Mouse (Mus musculus) left cerebral cortex, postnatal 36 days (tissue): ENCODE data around the gene Plxna1. TPM values are rescaled to one million over a fixed set of nuclear protein-coding genes. Genes with fewer than 3 reads are reported as not detected.
A peak's percentile ranks its signal among the peaks of the same experiment; 100 is the strongest.

Experiments
- DNase-seq, 2 experiments: peaks; one replicate each; pipeline ENCODE4 v3.0.0; 2021 to 2022; ENCODE audit warnings: low spot score in 2 of 2, mixed read lengths in 1 of 2
- intact Hi-C: fragments of 180-260 bp; cut with DNase I; formaldehyde crosslinking; loops from one replicate; pipeline ENCODE4 v1.15.1; 2025
- total RNA-seq, 2 experiments: library from RNA; stranded (reverse); gene quantifications; 2 replicates each; pipeline ENCODE4 v1.2.3; 2021

Gene Plxna1
- 10 to 100 TPM; 56.2 to 70.4 TPM for total RNA-seq

DNA sequence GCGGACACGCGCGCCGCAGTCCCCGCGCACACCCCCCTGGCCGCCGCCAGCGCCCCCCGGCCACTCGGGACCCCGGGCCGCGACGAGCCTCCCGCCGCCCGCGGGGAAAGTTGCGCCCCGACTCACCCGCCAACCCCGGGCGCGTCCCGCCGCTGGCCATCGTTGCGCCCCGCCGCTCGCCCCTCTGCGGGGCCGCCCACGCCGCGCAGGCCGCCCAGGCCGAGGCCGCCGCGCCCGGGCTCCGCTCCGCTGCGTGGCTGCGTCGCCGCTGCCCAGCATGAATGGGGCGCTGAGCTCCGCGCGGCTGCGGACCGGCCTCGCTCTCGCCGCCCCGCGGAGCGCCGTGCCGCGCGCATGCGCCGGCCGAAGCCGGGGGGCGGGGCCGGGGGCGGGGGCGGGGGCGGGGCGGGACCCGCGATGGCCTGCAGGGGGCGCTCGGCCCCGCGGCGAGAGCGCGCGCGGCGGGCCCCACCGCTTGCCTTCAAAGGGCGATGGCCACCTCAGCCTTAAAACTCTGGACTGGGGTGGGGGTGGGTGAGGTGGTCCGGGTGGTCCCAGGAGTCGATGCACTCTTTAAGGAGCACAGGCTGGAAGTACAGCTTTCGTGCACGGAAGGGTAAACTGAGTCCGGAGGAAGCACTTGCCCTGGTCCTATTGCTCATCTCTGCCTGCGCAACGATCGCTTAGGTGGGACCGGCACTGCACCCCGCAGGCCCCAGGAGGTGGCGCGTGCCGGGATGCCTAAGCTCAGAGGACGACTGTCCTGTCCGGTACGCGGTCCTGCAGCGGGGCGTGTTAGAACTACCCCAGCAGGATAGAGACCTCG lies at the start of gene Plxna1:
TSS of gene Plxna1 (minus strand) at position 340 of the 826 bp plus-strand sequence.
- intact Hi-C loops, result loop anchor here (1.0 to 10.0 kb wide), 5 partner anchors 191 to 435 kb away; no protein-coding TSS in a partner anchor
- DNase-seq, result peak; percentile 67 to 73

DNA sequence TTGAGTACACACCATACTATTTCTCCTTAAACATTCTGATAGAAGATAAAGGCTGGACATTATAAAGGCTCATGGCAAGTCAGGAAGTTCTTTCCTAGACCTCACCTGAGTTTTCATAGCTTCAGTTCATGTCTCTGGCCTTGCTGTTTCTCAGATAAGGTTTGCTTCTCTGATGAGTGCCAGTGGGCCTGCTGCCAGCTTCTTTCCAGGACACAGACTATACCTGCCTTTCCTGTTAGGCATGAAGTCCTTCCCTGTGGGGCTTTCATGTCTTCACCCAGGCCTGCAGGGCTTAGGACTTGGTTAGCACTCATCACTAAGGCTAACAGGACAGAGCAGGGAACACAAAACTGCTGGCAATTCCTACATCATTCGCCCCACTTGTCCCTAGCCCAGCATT lies 46.6 kb upstream of the Plxna1 start:
- intact Hi-C loops, result no loop called here
- DNase-seq, result no peak

- intact Hi-C loops, result no loop called here
- no peak for DNase-seq
These were observed 45.8 kb upstream of the Plxna1 start for GRCm38 (mm10) chr6:89408259-89408658.

DNA sequence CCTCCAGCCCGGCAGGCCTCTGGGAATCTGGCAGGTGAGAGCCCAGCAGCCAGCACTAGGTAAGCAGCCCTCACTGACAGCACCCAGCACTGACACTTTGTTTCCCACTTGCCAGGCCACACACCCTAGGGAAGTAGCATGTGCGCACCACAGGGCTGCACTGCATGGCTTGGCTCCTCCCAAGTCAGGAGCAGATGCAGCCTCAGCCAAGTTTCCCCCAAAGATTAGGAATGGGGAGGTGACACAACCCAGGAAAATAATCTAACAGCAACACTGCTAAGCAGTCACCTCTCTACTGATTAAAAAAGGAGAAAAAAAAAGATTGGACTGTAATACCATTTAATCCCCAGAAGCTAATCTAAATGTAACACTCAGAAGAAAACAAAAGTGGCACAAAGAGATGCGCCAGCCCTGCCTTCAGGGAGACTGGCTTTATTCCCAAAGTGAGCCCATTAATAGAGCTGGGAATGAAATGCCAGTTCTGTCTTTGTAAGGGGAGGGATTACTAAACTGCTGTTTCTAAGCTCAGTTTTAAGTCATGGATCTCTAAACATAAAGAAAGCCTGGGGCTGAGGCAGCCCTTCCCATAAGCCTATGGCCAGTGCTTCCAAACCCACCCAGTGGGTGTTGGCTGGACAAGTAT lies 44.9 kb upstream of the Plxna1 start:
- DNase-seq, result no peak
- intact Hi-C loops, result no loop called here

DNA sequence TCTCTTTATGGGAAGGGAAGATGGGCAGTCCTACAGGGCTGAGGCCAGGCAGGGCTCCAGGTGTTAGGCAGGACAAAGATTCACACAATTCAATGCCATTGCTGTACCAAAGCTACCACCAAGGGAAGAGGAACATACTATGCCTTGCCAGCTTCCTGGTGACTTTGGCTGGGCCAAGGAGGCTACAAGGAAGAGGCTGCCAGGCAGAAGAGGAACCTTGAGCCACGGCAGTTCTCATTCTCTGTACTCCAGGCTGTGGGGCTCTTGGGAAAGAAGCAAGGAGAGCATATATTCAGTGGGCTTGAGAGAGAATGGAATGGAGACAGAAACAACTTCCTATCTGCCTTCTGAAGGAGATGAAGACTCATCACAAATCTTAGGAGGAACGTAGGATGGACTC lies 42.5 kb upstream of the Plxna1 start:
- DNase-seq, result no peak
- intact Hi-C loops, result no loop called here

DNA sequence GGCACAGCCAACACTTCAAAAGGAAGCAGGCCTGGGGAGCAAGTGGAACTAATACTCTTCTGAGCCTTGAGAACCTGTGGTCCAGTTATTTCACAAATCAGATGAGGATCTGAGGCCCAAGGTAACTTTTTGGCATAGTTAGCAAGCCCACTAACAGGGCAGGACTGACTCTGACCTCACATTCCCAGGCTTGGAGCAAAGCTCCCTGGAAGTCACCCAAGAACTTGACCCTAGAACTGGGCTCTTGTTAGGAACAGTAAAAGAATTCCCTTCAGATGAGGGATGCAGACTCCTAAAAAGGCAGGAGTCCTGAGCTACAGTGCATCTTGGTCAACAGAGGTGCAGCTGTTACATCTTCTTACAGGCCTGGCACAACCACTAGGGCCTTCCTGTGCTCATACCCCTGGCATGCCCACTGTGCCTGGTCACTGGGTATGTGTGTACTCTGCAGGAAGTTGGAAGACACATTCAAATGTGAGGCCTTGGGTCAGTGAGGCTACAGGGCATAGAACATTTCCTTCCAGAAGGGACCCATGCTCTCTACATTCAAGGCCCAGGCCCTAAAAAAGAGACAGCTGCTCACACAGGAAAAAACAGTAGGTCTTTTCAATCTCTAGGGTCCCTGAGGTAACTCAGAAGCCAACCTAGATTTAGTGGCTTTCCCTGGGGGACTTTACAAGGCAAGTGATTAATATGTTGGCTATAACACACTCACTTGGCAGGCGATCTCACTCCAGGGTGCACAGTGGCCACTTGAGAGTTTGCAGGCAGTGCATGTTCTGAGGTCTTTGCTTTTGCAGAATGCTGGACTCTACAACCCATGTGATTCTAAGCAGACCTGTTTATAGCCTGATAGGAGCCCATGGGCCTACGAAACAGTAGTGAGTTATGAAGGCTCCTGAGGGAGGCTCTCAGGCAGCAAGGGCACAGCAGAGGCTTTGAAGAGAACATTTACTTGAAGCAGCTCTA lies 41.1 kb upstream of the Plxna1 start:
- no peak for DNase-seq
- intact Hi-C loops, result no loop called here

DNA sequence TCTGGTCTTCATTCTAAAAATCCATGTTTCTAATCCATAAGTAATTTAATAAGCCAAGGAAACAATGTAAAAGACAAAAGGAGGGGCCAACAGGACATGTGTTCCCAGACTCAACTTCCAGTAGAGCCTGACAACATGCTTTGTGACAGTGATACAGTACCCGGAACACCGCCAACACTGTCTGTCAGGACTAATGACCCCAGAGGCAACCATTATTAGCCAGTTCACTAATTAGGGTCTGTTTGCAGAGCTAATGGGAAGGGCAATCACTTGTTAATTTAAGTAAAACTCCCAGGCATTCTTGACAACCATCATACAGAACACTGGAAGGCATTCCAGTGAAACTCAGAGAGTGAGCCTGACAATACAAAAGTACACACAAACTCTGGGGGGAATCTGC lies 40.0 kb upstream of the Plxna1 start:
- DNase-seq, result no peak
- intact Hi-C loops, result no loop called here

- no peak for DNase-seq
- intact Hi-C loops, result no loop called here
These were observed 37.1 kb upstream of the Plxna1 start for GRCm38 (mm10) chr6:89399564-89399963.

GRCm38 (mm10) chr6:89397919-89398318 lies 35.5 kb upstream of the Plxna1 start:
- DNase-seq, result no peak
- intact Hi-C loops, result no loop called here

DNA sequence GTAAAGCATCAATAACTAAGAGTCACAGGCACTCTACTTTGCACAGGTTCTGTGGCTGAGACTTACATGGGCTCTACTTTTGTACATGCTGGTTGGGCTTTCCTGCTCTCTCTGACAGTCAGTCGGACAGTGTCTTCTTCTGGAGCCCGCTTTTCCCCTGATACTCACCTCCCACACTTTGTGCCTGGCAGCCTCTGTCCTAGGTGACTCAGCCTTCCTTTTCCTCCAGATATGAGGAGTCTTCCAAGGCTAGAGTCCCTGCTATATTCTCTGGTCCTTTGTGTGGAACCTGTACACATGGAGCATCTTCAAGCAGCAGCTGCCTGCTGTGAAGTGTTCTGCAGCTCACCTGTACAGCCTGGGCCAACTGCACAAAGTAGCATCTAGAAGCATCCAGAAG lies 31.4 kb upstream of the Plxna1 start:
- intact Hi-C loops, result no loop called here
- peak in 1 of 2 experiments; percentile 8 for DNase-seq

DNA sequence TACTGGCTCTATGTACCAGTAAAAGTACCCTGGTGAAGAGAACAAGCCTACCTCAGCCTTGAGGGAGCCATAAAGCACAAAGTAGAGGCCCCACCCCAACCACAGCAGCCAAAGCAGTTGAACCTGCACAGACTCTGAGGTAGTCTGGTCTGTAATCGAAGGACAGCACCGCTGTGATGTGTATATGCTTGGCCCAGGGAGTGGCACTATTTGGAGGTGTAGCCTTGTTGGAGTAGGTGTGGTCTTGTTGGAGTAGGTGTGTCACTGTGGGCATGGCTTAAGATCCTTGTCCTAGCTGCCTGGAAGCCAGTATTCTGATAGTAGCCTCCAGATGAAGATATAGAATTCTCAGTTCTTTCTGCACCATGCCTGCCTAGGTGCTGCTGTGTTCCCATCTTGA lies 29.8 kb upstream of the Plxna1 start:
- no peak for DNase-seq
- intact Hi-C loops, result no loop called here

DNA sequence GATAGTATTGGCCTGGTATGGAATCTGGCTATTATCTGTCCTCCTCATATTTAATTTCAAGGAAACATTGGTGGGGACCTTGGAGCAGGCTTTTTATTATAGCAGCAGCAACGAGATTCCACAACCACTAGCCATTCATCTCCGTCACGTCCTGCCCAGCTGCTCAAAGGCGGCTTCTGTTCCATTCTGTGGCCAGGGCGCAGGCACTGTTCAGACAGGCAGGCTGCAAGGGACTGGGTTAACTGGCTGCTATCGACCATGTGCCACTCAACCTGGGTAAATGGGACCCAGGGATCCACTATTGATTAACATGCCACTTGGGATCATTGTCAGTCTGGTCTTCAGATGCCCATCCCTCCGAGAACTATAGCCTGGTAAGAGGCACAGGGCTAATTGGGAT lies 27.4 kb upstream of the Plxna1 start:
- intact Hi-C loops, result no loop called here
- DNase-seq, result no peak

- intact Hi-C loops, result no loop called here
- DNase-seq, result no peak
These were observed 24.5 kb upstream of the Plxna1 start for GRCm38 (mm10) chr6:89386956-89387355.

DNA sequence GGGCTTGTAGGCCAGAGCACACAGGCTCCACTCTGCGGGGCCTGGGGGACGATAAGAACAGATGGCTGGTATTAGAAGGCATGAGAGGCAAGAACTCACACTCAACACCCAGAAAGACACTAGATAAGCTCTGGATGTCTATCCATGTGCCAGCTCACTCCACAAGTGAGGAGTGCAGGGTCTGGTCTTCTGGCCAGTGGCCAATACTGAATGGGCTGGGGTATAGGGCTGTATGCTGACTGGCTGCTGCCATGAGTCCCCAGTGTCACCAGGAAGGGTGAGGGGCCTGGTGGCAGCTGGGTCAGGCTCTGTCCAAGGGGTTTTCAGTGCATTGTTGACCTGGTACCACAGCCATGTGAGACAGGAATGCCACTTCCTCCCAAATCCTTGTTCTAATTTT lies 22.3 kb upstream of the Plxna1 start:
- intact Hi-C loops, result no loop called here
- no peak for DNase-seq

DNA sequence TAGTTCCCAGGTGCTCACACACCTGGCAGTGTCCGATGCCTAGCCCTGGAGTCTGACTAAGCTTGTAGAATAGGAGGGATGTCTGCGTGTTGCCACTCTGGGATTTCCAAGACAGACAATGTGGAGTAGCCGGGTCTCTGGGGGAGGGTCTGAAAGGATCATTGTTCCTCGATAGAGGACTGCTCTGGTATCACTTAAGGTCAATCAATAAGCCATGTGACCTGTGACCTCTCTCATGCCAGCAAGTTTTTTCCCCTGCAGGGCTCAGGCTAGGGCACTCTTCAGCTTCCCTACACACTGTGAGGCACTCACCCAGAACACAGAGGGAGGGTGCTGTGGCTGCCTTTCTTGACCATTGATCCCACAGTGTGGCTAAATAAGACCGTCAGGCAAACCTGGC lies 19.4 kb upstream of the Plxna1 start:
- DNase-seq, result no peak
- intact Hi-C loops, result no loop called here

GRCm38 (mm10) chr6:89381172-89381571 lies 18.8 kb upstream of the Plxna1 start:
- DNase-seq, result no peak
- intact Hi-C loops, result no loop called here

GRCm38 (mm10) chr6:89380751-89381150 lies 18.3 kb upstream of the Plxna1 start:
- intact Hi-C loops, result no loop called here

GRCm38 (mm10) chr6:89378264-89378663 lies 15.8 kb upstream of the Plxna1 start:
- DNase-seq, result no peak
- intact Hi-C loops, result no loop called here

More at GRCm38 (mm10) chr6:89380751-89381150, 18.3 kb upstream of the Plxna1 start:
- DNase-seq, result no peak

- intact Hi-C loops, result loop anchor here (10.0 kb wide), 1 partner anchor 384 kb away; no protein-coding TSS in a partner anchor
- no peak for DNase-seq
These were observed 6.4 kb upstream of the Plxna1 start for GRCm38 (mm10) chr6:89368812-89369211.

DNA sequence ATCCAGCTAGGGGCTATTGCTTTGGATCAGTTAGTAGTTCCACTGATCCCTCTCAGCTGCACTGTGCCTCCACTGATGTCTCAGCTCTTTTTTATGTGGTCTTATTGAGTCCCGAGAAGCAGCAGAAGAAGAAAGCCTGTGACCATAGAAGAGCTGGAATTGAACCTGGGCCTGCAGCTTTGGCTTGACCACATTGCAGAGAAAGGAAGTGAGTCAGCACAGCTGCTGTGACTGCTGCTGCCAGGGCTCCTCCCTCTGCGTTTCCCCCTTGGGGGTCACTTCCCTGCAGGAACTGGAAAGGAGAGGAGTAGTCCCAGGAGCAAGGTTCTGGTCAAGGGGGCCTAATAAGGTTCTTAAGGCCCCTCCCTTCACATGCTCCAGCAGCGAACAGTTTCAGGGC lies 1.9 kb upstream of the Plxna1 start:
- no peak for DNase-seq
- intact Hi-C loops, result loop anchor here (5.0 to 10.0 kb wide), 4 partner anchors 268 to 437 kb away; no protein-coding TSS in a partner anchor
